Mouse (Mus musculus): Measurements from ENCODE around the gene Kmt2d.

Kmt2d gene

GRCm38 (mm10) chr15:98887526-98887925 lies 16.5 kb upstream of the Kmt2d start:
- DNase-seq (ENCODE audit: low spot score) = no peak

- DNase-seq (ENCODE audit: low spot score) = no peak
Measured at GRCm38 (mm10) chr15:98886667-98887387, 15.8 kb upstream of the Kmt2d start.

GRCm38 (mm10) chr15:98884106-98884505 lies 13.1 kb upstream of the Kmt2d start:
- no peak for DNase-seq (ENCODE audit: low spot score)

- no peak for DNase-seq (ENCODE audit: low spot score)
Measured at GRCm38 (mm10) chr15:98883661-98884060, 12.7 kb upstream of the Kmt2d start.

- no peak for DNase-seq (ENCODE audit: low spot score)
Measured at GRCm38 (mm10) chr15:98881656-98882008, 10.6 kb upstream of the Kmt2d start.

GRCm38 (mm10) chr15:98880978-98881655 lies 10.1 kb upstream of the Kmt2d start:
- peak; percentile 99 for DNase-seq (ENCODE audit: low spot score)

- peak; percentile 91 for DNase-seq (ENCODE audit: low spot score)
Measured at GRCm38 (mm10) chr15:98877331-98877730, 6.3 kb upstream of the Kmt2d start.

- peak; percentile 97 for DNase-seq (ENCODE audit: low spot score)
Measured at GRCm38 (mm10) chr15:98871916-98872888, 1.2 kb upstream of the Kmt2d start.

- peak; percentile 42 for DNase-seq (ENCODE audit: low spot score)
Measured at GRCm38 (mm10) chr15:98870179-98871069, 580 bp downstream of the Kmt2d start.

GRCm38 (mm10) chr15:98869342-98870178 lies 1.4 kb downstream of the Kmt2d start:
- no peak for DNase-seq (ENCODE audit: low spot score)

- DNase-seq (ENCODE audit: low spot score) = no peak
Measured at GRCm38 (mm10) chr15:98868346-98869063, 2.5 kb downstream of the Kmt2d start.

GRCm38 (mm10) chr15:98867321-98867720 lies 3.7 kb downstream of the Kmt2d start:
- peak; percentile 54 for DNase-seq (ENCODE audit: low spot score)

GRCm38 (mm10) chr15:98866501-98866900 lies 4.5 kb downstream of the Kmt2d start:
- no peak for DNase-seq (ENCODE audit: low spot score)

GRCm38 (mm10) chr15:98865771-98866170 lies 5.2 kb downstream of the Kmt2d start:
- no peak for DNase-seq (ENCODE audit: low spot score)

- no peak for DNase-seq (ENCODE audit: low spot score)
Measured at GRCm38 (mm10) chr15:98864951-98865350, 6.1 kb downstream of the Kmt2d start.

GRCm38 (mm10) chr15:98863451-98863958 lies 7.5 kb downstream of the Kmt2d start:
- no peak for DNase-seq (ENCODE audit: low spot score)

GRCm38 (mm10) chr15:98861701-98862410 lies 9.1 kb downstream of the Kmt2d start:
- DNase-seq (ENCODE audit: low spot score) = no peak

- no peak for DNase-seq (ENCODE audit: low spot score)
Measured at GRCm38 (mm10) chr15:98860921-98861320, 10.1 kb downstream of the Kmt2d start.

Measured in embryo, embryonic 10.5 days (tissue).